Mouse (Mus musculus) embryonic facial prominence, embryonic 12.5 days (tissue): ENCODE results near the gene Grap2. TPM values are rescaled to one million over a fixed set of nuclear protein-coding genes. Genes with fewer than 3 reads are reported as not detected.

ENCODE experiments used
- ATAC-seq: fragments of 200-750 bp; cut with Nextera tagmentation; 2 replicates; pipeline ENCODE4 v1.8.0; 2017; ENCODE audit not compliant: insufficient number of reproducible peaks, insufficient read depth, low FRiP score, low TSS enrichment
- H3K27ac ChIP-seq: fragments of 300-500 bp; sonication (generic); 2 replicates; pipeline ENCODE4 v1.5.1; 2016; ENCODE audit warnings: mild to moderate bottlenecking
- H3K27me3 ChIP-seq: fragments of 300-500 bp; sonication (generic); 2 replicates; pipeline ENCODE4 v1.6.1; 2016; ENCODE audit warnings: mild to moderate bottlenecking, moderate library complexity
- H3K36me3 ChIP-seq: fragments of 300-500 bp; sonication (generic); 2 replicates; pipeline ENCODE4 v1.6.1; 2016; ENCODE audit warnings: mild to moderate bottlenecking
- H3K4me1 ChIP-seq: fragments of 300-500 bp; sonication (generic); 2 replicates; pipeline ENCODE4 v1.6.1; 2016
- H3K4me2 ChIP-seq: fragments of 300-500 bp; sonication (generic); replicated peaks from 2 replicates; pipeline ENCODE4 v1.6.1; 2016; ENCODE audit warnings: mild to moderate bottlenecking, moderate library complexity
- H3K4me3 ChIP-seq: fragments of 300-500 bp; sonication (generic); 2 replicates; pipeline ENCODE4 v1.5.1; 2016; ENCODE audit warnings: mild to moderate bottlenecking
- H3K9ac ChIP-seq: fragments of 300-500 bp; sonication (generic); 2 replicates; pipeline ENCODE4 v1.6.1; 2016; ENCODE audit warnings: mild to moderate bottlenecking, moderate library complexity
- H3K9me3 ChIP-seq: fragments of 300-500 bp; sonication (generic); 2 replicates; pipeline ENCODE4 v1.6.1; 2016; ENCODE audit warnings: mild to moderate bottlenecking, moderate library complexity
- WGBS: fragments of 180-500 bp; shearing (Covaris S2); methylation state at CpG from one replicate; pipeline ENCODE4 v1.1.7; 2016; 5-methylcytosine and 5-hydroxymethylcytosine counted together
- polyA plus RNA-seq: library from polyadenylated mRNA; unstranded; fragments of >200 nt; fragmentation: Nextera tagmentation; extraction: Ambion mirVana; gene quantifications from 2 replicates; pipeline ENCODE4 v1.2.1, GENCODE M21; 2016

Gene Grap2
- polyA plus RNA-seq, 1 experiment from 2014 or later: 4.0 TPM

- Histone ChIP-seq H3K36me3 (no peaks in the 10 kb centered on the region), H3K9ac (no peak overlapping the region), H3K4me2 (no peak overlapping the region), H3K4me1 (peaks cover 12% of the 10 kb centered on the region; the same call in 1 of the 2 replicates), H3K4me3 (no peak overlapping the region), H3K9me3 (no peaks in the 10 kb centered on the region), H3K27ac (0 out of 2 replicates have a peak overlapping the region, but pooled peaks have one; percentile 20), H3K27me3 (no peaks in the 10 kb centered on the region)
- ATAC-seq: no peak
- 49% methylated on average over 7 of the region's 7 CpGs for WGBS
Measured at GRCm38 (mm10) chr15:80680347-80681030, 108.1 kb downstream of the Grap2 start.

GRCm38 (mm10) chr15:80681466-80681881 lies 109.1 kb downstream of the Grap2 start:
- H3K4me3 ChIP-seq: no peak overlapping the region
- H3K9me3 ChIP-seq: no peaks in the 10 kb centered on the region
- peaks cover 12% of the 10 kb centered on the region; the same call in 1 of the 2 replicates for H3K4me1 ChIP-seq
- 70% methylated on average over 4 of the region's 4 CpGs for WGBS
- H3K36me3 ChIP-seq: no peaks in the 10 kb centered on the region
- H3K9ac ChIP-seq: no peak overlapping the region
- no peaks in the 10 kb centered on the region for H3K27me3 ChIP-seq
- no peak overlapping the region for H3K27ac ChIP-seq
- no peak overlapping the region for H3K4me2 ChIP-seq
- ATAC-seq: no peak

GRCm38 (mm10) chr15:80682343-80682742 lies 109.9 kb downstream of the Grap2 start:
- H3K9me3 ChIP-seq: no peaks in the 10 kb centered on the region
- no peaks in the 10 kb centered on the region for H3K27me3 ChIP-seq
- WGBS: 76% methylated on average over 8 of the region's 8 CpGs
- H3K27ac ChIP-seq: no peak overlapping the region
- H3K4me3 ChIP-seq: no peak overlapping the region
- no peak overlapping the region for H3K9ac ChIP-seq
- H3K4me1 ChIP-seq: peaks cover 12% of the 10 kb centered on the region; the same call in 1 of the 2 replicates
- ATAC-seq: no peak
- no peaks in the 10 kb centered on the region for H3K36me3 ChIP-seq
- H3K4me2 ChIP-seq: no peak overlapping the region

DNA sequence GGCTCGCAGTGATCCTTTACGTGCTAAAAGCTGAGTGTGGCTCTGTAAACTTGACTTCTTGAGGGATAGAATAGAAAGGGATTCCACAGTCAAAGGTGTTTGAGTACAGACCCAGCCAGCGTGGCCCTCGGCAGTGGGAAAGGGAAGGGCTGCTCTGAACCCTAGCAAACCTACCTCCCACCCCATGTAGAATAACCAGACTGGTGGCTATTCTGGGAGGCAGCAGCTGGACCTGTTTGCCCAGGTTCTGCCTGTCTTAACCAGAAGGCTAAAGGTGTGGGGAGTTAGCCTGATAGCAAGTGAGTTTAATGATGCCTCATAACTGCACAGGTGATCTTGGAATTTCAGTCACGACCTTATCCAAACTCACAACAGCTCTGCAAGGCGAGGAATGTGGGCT lies 110.8 kb downstream of the Grap2 start:
- H3K4me3 ChIP-seq: no peak overlapping the region
- WGBS: 66% methylated on average over 6 of the region's 6 CpGs
- no peaks in the 10 kb centered on the region for H3K36me3 ChIP-seq
- peaks cover 12% of the 10 kb centered on the region; the same call in 1 of the 2 replicates for H3K4me1 ChIP-seq
- no peak for ATAC-seq
- H3K9ac ChIP-seq: no peak overlapping the region
- no peaks in the 10 kb centered on the region for H3K27me3 ChIP-seq
- H3K9me3 ChIP-seq: no peaks in the 10 kb centered on the region
- H3K4me2 ChIP-seq: no peak overlapping the region
- H3K27ac ChIP-seq: no peak overlapping the region

DNA sequence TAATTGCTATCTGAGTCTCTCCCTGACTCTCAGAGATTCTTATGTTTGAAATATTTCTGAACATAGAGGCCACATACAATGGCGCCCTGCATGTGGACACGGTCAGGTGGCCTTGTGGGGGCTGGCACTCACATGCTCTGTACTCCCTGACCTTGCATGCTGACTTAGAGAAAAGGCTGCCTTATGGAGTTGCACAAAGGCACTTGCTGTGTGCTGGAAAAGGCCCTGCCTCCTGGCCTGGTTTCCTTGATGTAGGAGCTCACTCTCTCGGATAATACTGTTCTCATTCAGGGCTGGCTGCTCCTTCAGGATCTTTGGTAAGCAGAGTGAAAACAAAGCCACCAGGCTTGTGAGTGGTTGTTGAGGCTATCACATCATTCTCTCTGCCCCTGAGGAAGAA lies 111.6 kb downstream of the Grap2 start:
- Histone ChIP-seq H3K27ac (no peak overlapping the region; the same call in 1 of the 2 replicates), H3K36me3 (no peaks in the 10 kb centered on the region), H3K9me3 (no peaks in the 10 kb centered on the region), H3K4me3 (no peak overlapping the region), H3K4me1 (peaks cover 12% of the 10 kb centered on the region; the same call in 1 of the 2 replicates), H3K4me2 (no peak overlapping the region), H3K27me3 (no peaks in the 10 kb centered on the region), H3K9ac (no peak overlapping the region)
- ATAC-seq: no peak
- 54% methylated on average over 3 of the region's 3 CpGs for WGBS

DNA sequence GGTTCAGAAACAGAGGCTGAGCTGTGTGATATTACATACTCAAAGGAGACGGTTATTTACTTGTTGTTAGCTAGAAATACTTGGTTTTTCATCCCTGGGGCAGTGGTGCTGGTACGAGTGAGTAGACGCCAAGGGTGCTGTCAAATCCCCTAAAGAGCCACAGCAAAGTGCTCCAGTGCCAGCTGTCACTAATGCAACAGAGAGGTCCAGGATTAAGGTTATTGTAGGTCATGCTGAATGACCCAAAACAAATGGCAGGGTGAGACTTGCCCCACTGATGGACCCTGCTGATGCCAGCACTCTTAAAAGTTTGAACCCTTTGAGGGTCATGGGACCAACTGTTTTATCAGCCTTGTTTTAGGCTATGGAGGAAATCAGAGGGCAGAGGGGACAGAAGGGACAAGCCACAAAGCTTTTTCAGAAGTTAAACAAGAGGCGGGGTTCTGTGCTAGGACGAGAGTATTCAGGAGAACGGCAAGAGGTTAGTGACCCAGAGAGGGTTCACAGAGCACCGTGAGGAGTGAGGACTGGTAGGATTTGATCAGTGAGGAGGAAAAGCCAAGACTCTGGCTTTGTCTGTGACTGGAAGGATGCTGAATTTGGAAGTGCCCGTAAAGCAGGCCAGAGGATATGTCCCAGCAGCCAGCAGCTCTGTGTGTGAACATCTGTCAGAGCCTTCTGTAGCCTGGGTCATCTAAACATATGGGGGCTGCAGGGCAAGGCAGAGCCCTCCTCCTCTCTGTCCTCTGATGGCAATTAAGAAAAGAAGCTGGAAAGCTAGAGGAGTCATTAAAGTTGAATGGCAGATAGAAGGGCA lies 112.6 kb downstream of the Grap2 start:
- 0 out of 2 replicates have a peak overlapping the region, but pooled peaks have one; percentile 57 for H3K27ac ChIP-seq
- no peak for ATAC-seq
- no peaks in the 10 kb centered on the region for H3K9me3 ChIP-seq
- no peak overlapping the region for H3K9ac ChIP-seq
- H3K4me3 ChIP-seq: no peak overlapping the region
- H3K4me1 ChIP-seq: peaks cover 6% of the 10 kb centered on the region; the same call in 1 of the 2 replicates
- H3K36me3 ChIP-seq: no peaks in the 10 kb centered on the region
- H3K4me2 ChIP-seq: no peak overlapping the region
- WGBS: 17% methylated on average over 8 of the region's 8 CpGs
- H3K27me3 ChIP-seq: no peaks in the 10 kb centered on the region

GRCm38 (mm10) chr15:80685603-80685895 lies 113.2 kb downstream of the Grap2 start:
- H3K9me3 ChIP-seq: no peaks in the 10 kb centered on the region
- H3K27ac ChIP-seq: no peak overlapping the region
- H3K4me1 ChIP-seq: peaks cover 6% of the 10 kb centered on the region; the same call in 1 of the 2 replicates
- no peak overlapping the region for H3K9ac ChIP-seq
- no peak overlapping the region for H3K4me2 ChIP-seq
- H3K36me3 ChIP-seq: no peaks in the 10 kb centered on the region
- H3K4me3 ChIP-seq: no peak overlapping the region
- no peaks in the 10 kb centered on the region for H3K27me3 ChIP-seq
- 38% methylated on average over 7 of the region's 7 CpGs for WGBS
- no peak for ATAC-seq

DNA sequence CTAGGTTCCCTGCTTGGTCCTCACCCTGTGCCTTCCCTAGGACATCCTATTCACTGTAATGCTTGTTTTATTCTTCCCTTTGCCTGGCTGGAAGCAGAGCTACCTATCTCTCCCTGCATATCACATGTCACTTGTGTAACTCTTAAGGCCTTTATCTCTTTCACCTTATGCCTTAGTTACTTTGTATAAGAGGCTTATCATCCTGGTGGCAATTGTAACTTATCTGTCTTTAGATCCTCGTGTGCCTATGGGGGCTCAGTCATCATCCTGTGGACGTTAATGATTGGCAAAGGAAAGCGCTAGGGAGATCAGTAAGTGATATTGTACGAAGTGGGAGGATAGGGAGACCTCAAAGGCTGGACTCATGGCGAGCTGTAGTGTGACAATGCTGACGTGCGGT lies 116.1 kb downstream of the Grap2 start:
- Histone ChIP-seq H3K9ac (no peak overlapping the region), H3K4me1 (peaks cover 8% of the 10 kb centered on the region; the same call in 1 of the 2 replicates), H3K27ac (no peak overlapping the region), H3K4me2 (no peak overlapping the region), H3K9me3 (no peaks in the 10 kb centered on the region), H3K27me3 (0 out of 2 replicates have a peak, but pooled peaks cover under 1% of the 10 kb centered on the region), H3K36me3 (no peaks in the 10 kb centered on the region), H3K4me3 (no peak overlapping the region)
- 77% methylated on average over 7 of the region's 7 CpGs for WGBS
- no peak for ATAC-seq

DNA sequence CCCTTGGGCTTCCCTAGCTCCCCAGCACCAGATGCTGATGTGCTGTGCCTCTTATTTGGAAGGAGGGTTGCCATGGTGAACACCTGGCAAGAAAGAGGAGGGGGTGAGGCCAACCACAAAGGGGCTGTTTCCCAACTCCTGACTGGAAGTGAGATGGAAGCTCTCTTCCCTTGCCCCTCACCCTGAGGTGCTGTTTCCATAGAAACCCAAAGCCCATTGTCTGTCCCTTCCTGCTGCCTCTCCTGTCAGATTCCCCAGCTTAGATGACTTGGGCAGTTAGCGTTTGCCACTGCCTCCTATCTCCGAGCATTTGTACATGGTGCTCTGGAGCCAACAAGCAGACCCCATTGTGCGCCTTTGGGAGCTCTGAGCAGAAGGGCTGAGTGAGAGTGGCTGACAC lies 121.1 kb downstream of the Grap2 start:
- no peak for ATAC-seq
- H3K4me1 ChIP-seq: peaks cover 8% of the 10 kb centered on the region; the same call in 1 of the 2 replicates
- H3K27me3 ChIP-seq: 0 out of 2 replicates have a peak, but pooled peaks cover 6% of the 10 kb centered on the region
- no peak overlapping the region for H3K4me2 ChIP-seq
- H3K36me3 ChIP-seq: no peaks in the 10 kb centered on the region
- no peak overlapping the region for H3K27ac ChIP-seq
- no peak overlapping the region for H3K4me3 ChIP-seq
- H3K9ac ChIP-seq: no peak overlapping the region
- 44% methylated on average over 3 of the region's 3 CpGs for WGBS
- H3K9me3 ChIP-seq: no peaks in the 10 kb centered on the region

DNA sequence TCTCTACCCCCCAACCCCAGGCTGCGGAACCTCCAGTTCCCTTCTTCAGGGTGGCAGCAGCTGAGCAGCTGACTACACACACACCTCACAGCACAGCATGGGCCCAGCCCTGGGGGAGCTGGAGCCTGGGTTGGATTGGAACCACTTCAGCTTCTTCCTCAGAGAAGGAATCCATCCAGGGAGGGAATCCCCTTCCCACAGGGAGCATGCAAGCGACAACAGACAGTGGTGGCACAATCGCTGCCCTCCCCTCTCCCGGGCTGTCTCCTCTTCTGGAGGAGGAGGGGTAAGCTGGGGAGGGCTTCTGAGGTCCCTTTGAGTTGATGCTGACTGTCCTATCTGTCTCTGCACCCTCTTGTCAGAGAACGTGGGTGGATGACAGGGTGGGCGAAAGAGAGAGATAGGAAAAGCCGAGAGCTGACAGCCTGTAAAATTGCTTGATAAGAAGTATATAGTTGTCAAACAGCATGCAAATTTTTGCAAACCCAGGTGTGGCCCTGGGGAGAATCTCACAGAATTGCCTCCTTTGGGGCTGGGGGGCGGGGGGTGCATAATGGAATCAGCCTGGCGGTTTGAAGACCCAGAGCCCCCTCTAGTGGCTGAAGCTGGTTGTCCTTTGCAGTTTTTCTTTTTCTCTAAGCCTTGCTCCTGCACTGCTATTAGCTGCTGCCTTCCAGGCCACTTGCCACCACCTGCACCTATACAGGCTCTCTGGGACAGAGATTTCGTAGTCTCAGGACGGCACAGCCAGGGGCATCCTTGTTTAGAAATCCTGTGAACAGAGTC lies 121.9 kb downstream of the Grap2 start:
- Histone ChIP-seq H3K4me2 (no peak overlapping the region), H3K9me3 (no peaks in the 10 kb centered on the region), H3K9ac (no peak overlapping the region), H3K4me1 (peaks cover 8% of the 10 kb centered on the region; the same call in 1 of the 2 replicates), H3K36me3 (no peaks in the 10 kb centered on the region), H3K27me3 (0 out of 2 replicates have a peak, but pooled peaks cover 6% of the 10 kb centered on the region), H3K27ac (no peak overlapping the region), H3K4me3 (no peak overlapping the region)
- ATAC-seq: no peak
- 23% methylated on average over 11 of the region's 11 CpGs for WGBS

GRCm38 (mm10) chr15:80697564-80697963 lies 125.2 kb downstream of the Grap2 start:
- H3K27ac ChIP-seq: no peak overlapping the region
- ATAC-seq: no peak
- H3K4me2 ChIP-seq: no peak overlapping the region

More at GRCm38 (mm10) chr15:80697564-80697963, 125.2 kb downstream of the Grap2 start:
- 52% methylated on average over 5 of the region's 5 CpGs for WGBS
- Histone ChIP-seq H3K4me1 (peaks cover 8% of the 10 kb centered on the region; the same call in 1 of the 2 replicates), H3K36me3 (no peaks in the 10 kb centered on the region), H3K4me3 (no peak overlapping the region), H3K9ac (no peak overlapping the region), H3K27me3 (0 out of 2 replicates have a peak, but pooled peaks cover 6% of the 10 kb centered on the region), H3K9me3 (no peaks in the 10 kb centered on the region)
